Mouse (Mus musculus) c-Kit-positive CD71-positive TER-119-positive erythroid progenitor cells, embryonic 14.5 days (primary cell): ENCODE data around the gene Ift88.

Source experiments
- DNase-seq: peaks from one replicate; pipeline ENCODE4 v3.0.0-alpha.2; 2013; ENCODE audit warnings: low spot score

The Ift88 gene

GRCm38 (mm10) chr14:57533214-57533613 lies 109.4 kb downstream of the Ift88 start:
- DNase-seq, result peak; percentile 21

DNA sequence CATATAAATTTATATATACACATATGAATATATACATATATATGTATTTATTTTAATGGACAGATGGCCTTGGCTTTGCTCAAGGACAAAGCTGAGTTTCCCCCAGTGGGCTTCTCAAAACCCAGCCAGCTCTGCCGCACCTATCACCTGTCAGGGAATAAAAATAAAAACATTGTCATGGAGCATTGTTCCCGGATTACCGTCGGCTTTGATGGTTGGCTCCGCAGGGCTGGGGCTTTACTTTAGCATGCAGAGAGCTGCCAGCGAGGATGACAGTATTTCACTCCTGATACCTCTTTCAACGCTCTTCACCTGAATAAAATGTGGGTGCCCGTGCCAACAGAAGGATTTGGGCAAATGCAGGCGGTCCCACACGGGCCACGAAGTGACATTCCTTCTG lies 110.0 kb downstream of the Ift88 start:
- DNase-seq, result no peak

GRCm38 (mm10) chr14:57534346-57534745 lies 110.5 kb downstream of the Ift88 start:
- no peak for DNase-seq

DNA sequence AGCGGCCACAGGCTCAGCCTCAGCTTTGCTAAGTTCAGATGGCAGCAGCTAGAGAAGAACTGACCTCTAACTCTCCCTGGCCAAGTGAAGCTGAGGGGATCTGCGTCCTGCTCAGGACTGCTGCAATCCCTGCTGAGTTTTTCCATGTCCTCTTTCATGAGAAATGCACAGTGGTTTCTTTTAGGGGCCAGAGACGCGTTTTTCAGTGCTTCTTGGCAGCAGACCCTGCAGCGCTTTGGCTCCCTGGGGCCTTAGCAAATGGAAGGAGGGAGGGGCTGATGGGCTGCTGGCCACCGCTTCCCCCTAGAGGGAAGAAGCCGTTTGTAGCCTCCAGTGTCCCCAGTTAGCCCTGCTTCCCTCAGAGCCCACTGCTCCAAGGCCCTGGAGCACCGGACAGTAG lies 111.1 kb downstream of the Ift88 start:
- DNase-seq, result no peak

DNA sequence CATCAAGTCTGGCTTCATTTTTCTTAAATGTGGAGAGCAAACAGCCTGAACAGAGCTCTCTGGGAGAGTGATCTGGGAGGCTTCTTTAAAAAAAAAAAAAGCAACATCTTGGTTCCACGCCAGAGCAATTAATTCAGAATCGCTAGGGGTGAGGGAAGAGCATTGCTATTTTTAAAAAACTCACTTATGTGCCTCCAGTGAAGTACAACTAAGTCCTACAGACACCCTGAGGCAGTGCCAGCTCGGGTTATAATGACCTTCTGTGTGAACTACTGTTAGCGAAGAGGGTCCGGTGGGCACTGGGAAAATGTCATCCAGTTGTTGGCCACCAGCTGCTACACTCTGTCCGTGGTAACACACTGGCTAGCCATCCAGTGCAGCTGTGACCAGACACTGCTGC lies 111.8 kb downstream of the Ift88 start:
- DNase-seq, result no peak

DNA sequence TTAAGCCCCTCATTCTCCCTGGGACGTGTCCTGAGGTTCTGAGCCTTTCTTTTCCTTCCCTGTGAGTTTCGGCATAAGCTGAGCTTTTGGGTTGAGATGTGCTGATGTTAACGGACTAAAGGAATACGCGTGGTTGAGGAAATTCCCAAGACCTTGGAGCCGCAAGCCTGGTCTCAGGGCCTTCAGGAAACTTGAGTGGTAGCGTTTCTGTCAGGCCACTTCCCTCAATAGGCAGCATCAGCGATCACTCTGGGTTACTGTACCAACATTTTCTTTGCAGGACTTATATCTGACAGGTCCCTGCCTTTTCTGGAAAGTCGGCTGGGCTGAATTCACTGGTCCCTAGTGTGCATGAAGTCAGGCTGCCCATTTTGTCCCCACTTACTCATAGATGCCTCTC lies 113.0 kb downstream of the Ift88 start:
- no peak for DNase-seq

- no peak for DNase-seq
Measured at GRCm38 (mm10) chr14:57537261-57538015, 113.6 kb downstream of the Ift88 start.

DNA sequence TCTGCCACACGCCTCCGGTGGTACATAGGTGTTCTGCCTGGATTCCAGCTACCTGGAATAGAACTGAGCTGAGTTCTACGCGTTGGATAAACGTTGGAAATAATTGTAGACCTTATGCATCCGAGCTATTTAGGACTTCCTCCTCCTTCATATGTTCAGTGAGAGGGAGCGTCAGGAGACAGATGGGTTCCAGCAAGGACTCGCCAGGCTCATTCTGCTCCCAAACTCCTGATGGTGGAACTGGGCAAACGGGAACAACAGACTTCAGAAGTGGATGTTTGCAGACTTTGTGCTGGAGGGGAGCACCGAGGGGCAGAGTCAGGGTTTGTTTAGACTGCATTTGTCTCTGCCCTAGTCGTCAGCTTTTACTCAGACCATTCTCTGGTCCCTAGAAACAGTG lies 116.8 kb downstream of the Ift88 start:
- DNase-seq, result no peak

- DNase-seq, result no peak
Measured at GRCm38 (mm10) chr14:57542231-57542630, 118.4 kb downstream of the Ift88 start.

GRCm38 (mm10) chr14:57543420-57544039 lies 119.7 kb downstream of the Ift88 start:
- no peak for DNase-seq

GRCm38 (mm10) chr14:57545526-57545925 lies 121.7 kb downstream of the Ift88 start:
- DNase-seq, result no peak

DNA sequence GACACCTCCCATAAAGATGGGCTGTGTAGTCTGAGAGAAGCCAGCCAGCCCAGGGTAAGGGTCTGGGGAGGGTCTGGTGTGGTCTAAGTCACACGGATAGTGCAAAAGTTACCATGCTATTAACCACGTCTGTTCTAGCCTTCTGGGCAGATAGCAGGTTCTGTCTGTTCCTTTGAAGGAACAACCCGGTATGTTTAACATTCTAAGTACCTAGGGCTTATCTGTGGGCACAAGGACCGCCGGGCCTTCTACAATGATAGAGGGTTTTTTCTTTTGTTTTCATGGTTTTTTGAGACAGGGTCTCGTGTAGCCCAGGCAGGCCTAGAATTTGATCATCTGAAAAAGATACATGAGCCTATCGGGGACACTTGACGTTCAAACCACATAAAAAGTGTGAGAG lies 122.3 kb downstream of the Ift88 start:
- DNase-seq, result no peak

DNA sequence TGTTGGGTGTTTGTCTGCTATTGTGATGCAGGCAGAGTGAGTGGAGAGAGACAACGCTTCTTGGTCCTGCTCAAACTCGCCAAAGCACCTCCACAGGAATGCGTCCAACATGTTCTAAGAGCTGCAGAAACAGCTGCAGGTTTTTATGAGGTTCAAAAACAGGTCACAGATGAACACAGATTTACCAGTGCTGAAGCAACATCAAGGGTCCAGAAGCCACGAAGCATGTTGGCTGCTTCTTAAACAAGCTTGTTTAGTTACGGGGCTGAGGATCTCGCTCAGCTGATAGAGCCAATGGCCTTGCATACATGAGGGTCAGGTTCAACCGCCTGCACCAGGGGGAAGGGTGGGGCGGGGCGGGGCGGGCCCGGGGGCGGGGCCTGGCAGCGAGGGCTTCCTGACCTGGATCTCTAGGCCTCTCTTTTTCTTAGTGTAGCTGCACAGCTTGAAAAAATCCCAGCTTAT lies 122.7 kb downstream of the Ift88 start:
- DNase-seq, result peak; percentile 16

DNA sequence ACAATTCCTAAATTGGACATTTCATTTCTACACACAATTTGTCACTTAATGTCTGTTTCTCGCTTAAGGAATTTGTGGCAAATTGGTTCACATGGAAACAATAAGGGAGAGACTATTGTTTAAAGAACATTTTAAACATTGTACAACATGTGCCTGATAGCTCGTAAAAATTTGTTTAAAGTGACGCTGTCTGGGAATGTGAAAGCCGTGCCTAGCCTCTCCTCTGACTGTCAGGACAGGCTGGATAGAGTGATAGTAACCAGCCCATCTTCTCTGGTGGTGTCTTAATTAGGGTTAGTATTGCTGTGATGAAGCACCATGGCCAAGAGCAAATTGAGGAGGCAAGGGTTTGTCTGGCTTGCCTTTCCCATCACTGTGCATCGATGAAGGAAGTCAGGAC lies 123.2 kb downstream of the Ift88 start:
- no peak for DNase-seq

GRCm38 (mm10) chr14:57552945-57553344 lies 129.1 kb downstream of the Ift88 start:
- DNase-seq, result no peak

GRCm38 (mm10) chr14:57554434-57554833 lies 130.6 kb downstream of the Ift88 start:
- no peak for DNase-seq

DNA sequence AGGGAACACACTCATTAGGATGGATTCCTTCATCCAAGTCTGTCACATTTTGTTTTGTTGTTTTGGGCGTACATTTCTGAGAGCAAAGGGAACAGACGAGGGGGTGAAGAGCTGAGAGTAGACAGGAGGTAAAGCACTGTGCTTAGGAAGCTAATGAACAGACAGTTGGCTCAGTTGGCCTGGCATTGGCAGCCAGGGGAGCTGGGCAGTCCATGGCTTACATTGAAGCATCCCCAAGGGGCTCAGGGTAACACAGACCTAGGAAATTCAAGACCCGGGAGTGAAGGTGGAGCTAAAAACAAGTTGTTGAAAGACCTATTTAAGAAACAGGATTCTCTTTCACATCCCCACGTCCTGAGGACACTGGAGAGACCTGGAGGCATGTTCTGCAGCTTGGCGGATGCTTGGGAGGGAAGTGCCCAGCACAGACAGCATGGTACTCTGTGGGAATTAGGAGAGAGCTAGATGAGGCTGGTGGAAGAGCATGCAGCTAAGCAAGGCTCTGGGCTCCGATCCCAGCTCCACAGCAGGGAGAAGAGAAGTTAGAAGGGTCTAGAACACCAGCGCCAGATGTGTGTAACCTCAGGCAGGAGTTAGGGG lies 131.7 kb downstream of the Ift88 start:
- DNase-seq, result no peak

- no peak for DNase-seq
Measured at GRCm38 (mm10) chr14:57556922-57557321, 133.1 kb downstream of the Ift88 start.

GRCm38 (mm10) chr14:57565626-57566025 lies 141.8 kb downstream of the Ift88 start:
- no peak for DNase-seq
